Mouse (Mus musculus): ENCODE measurements around the gene Serpine1. TPM values are rescaled to one million over a fixed set of nuclear protein-coding genes. Genes with fewer than 3 reads are reported as not detected.

Gene Serpine1
- polyA plus RNA-seq, 1 experiment from 2014 or later, result 0.14 TPM

DNA sequence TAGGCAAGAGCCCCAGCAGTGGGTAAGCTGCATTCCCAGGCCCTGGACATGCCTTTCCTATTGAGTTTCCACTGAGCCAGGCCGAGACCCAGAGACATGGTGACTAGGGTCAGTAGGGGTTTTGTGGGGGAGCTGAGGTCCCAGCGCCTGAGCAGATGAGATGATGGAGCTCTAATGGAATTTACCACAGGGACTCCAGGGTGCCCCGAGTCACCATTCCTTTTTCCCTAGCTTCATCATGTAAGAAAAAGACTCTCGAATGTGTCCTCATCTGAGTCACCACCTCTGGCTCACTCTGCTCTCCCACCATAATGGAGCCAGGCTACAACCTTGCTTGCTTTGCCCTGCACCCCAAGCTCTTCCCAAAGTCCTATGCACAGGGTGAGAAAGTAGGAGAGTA is 11.0 kb upstream of the Serpine1 start:
- no peaks in the 10 kb centered on the region for H3K9me3 ChIP-seq (ENCODE audit: control insufficient read depth, low read length)
- H3K4me2 ChIP-seq (ENCODE audit: low read length), result no peak overlapping the region
- no peak overlapping the region for H3K27ac ChIP-seq (ENCODE audit: low read depth, low read length)
- no peak for ATAC-seq
- WGBS, result 87% methylated on average over 4 of the region's 4 CpGs
- no peaks in the 10 kb centered on the region for H3K4me1 ChIP-seq (ENCODE audit: control insufficient read depth, insufficient read depth, low read depth, low read length)
- H3K27me3 ChIP-seq (replicated peaks; ENCODE audit: control insufficient read depth, insufficient read depth, low read length), result no peaks in the 10 kb centered on the region
- H3K36me3 ChIP-seq (ENCODE audit: control insufficient read depth, insufficient read depth, low read length), result no peaks in the 10 kb centered on the region
- no peak overlapping the region for H3K4me3 ChIP-seq (ENCODE audit: low read length)
- no peak overlapping the region for H3K9ac ChIP-seq (ENCODE audit: low read depth, low read length)

DNA sequence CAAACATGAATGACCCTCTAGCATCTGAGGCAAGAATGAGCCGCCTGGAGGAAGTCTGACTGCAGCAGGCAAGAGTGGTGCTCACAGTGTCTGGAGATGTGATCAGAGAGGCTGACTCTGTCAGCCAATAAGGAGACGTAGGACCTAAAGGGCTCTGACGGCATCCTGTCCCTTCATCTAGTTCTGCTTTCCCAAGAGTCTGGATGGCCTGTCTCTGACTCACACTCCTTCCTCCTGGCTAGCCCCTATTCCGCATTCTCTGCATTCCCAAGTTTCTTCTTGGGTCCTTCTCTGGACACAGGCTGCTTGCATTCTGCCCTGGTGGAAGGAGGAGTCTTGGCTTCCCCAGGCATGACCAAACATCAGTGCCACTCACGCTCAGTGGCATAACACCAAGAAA is 7.8 kb upstream of the Serpine1 start:
- Histone ChIP-seq H3K4me2 (ENCODE audit: low read length) (no peak overlapping the region), H3K27me3 (replicated peaks; ENCODE audit: control insufficient read depth, insufficient read depth, low read length) (no peaks in the 10 kb centered on the region), H3K36me3 (ENCODE audit: control insufficient read depth, insufficient read depth, low read length) (no peaks in the 10 kb centered on the region), H3K4me3 (ENCODE audit: low read length) (no peak overlapping the region), H3K27ac (ENCODE audit: low read depth, low read length) (no peak overlapping the region), H3K9me3 (ENCODE audit: control insufficient read depth, low read length) (no peaks in the 10 kb centered on the region), H3K4me1 (ENCODE audit: control insufficient read depth, insufficient read depth, low read depth, low read length) (no peaks in the 10 kb centered on the region), H3K9ac (ENCODE audit: low read depth, low read length) (no peak overlapping the region)
- no peak for ATAC-seq
- WGBS, result 77% methylated on average over 5 of the region's 5 CpGs

DNA sequence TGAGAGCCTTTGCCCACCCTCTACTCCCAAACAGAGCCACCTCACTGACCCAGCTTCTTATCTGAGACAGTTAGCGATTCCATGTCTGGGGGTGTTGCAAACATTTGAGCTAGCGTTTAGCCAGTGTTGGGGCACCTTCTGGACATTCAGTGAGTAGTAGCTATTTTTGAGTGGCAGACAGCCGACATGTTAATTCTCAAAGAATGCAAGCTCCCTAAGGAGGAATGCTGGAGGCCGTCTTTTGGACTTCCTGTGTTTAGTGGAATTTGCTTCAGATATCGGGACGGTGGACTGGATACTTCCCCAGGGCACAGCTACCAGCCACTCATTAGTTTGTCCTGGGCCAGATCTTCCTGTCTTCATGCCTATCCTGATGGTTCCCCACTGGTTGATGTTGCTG is 6.5 kb upstream of the Serpine1 start:
- H3K4me1 ChIP-seq (ENCODE audit: control insufficient read depth, insufficient read depth, low read depth, low read length), result peaks cover 5% of the 10 kb centered on the region; the same call in 1 of the 2 replicates
- H3K27me3 ChIP-seq (replicated peaks; ENCODE audit: control insufficient read depth, insufficient read depth, low read length), result no peaks in the 10 kb centered on the region
- H3K36me3 ChIP-seq (ENCODE audit: control insufficient read depth, insufficient read depth, low read length), result no peaks in the 10 kb centered on the region
- no peak overlapping the region for H3K4me3 ChIP-seq (ENCODE audit: low read length)
- no peak for ATAC-seq
- 78% methylated on average over 6 of the region's 6 CpGs for WGBS
- H3K27ac ChIP-seq (ENCODE audit: low read depth, low read length), result no peak overlapping the region
- H3K9me3 ChIP-seq (ENCODE audit: control insufficient read depth, low read length), result no peaks in the 10 kb centered on the region
- no peak overlapping the region for H3K9ac ChIP-seq (ENCODE audit: low read depth, low read length)
- H3K4me2 ChIP-seq (ENCODE audit: low read length), result no peak overlapping the region

DNA sequence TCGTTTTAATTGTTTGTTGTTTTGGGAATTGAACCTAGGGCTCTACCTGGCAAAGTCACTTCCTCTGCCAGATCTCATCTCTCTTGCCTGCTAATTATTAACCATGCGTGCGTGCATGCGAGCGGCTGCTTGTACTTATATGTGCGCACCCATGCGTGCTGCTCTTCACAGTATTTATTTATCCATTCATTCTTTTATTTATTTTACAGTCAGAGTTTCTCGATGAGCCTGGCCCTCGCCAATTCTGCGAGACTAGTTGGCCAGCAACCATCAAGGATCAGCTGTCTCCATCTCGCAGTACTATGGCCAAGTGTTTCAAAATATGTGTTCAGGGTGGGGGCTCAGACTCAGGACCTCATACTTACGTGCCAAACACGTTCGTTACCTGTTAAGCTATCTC is 6.0 kb upstream of the Serpine1 start:
- no peaks in the 10 kb centered on the region for H3K27me3 ChIP-seq (replicated peaks; ENCODE audit: control insufficient read depth, insufficient read depth, low read length)
- H3K9me3 ChIP-seq (ENCODE audit: control insufficient read depth, low read length), result no peaks in the 10 kb centered on the region
- H3K4me2 ChIP-seq (ENCODE audit: low read length), result no peak overlapping the region
- H3K4me1 ChIP-seq (ENCODE audit: control insufficient read depth, insufficient read depth, low read depth, low read length), result peaks cover 5% of the 10 kb centered on the region; the same call in 1 of the 2 replicates
- no peaks in the 10 kb centered on the region for H3K36me3 ChIP-seq (ENCODE audit: control insufficient read depth, insufficient read depth, low read length)
- ATAC-seq, result no peak
- H3K9ac ChIP-seq (ENCODE audit: low read depth, low read length), result no peak overlapping the region
- whole genome bisulfite sequencing, result 85% methylated on average over 14 of the region's 14 CpGs
- no peak overlapping the region for H3K4me3 ChIP-seq (ENCODE audit: low read length)
- H3K27ac ChIP-seq (ENCODE audit: low read depth, low read length), result no peak overlapping the region

DNA sequence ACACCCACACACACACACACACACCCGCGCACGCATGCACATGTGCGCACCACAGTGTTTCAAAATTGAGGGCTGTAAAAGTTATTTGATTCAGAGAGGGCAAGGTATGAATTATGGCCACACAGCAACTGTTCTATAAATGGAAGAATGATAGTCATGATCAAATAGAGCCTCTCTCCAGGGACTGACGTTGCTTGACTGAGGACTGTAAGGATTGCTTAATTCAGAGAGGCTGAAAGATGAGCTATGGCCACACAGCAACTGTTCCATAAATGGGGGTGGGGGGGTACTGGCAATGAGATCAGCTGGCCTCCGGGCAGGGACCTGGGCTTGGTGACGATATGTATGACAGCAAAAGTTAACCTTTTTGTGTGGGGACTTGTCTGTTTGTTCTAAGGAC is 5.1 kb upstream of the Serpine1 start:
- no peak overlapping the region for H3K4me2 ChIP-seq (ENCODE audit: low read length)
- no peaks in the 10 kb centered on the region for H3K27me3 ChIP-seq (replicated peaks; ENCODE audit: control insufficient read depth, insufficient read depth, low read length)
- no peaks in the 10 kb centered on the region for H3K9me3 ChIP-seq (ENCODE audit: control insufficient read depth, low read length)
- no peak overlapping the region for H3K9ac ChIP-seq (ENCODE audit: low read depth, low read length)
- H3K27ac ChIP-seq (ENCODE audit: low read depth, low read length), result no peak overlapping the region
- peaks cover 11% of the 10 kb centered on the region for H3K4me1 ChIP-seq (ENCODE audit: control insufficient read depth, insufficient read depth, low read depth, low read length)
- 86% methylated on average over 7 of the region's 7 CpGs for WGBS
- ATAC-seq, result no peak
- H3K36me3 ChIP-seq (ENCODE audit: control insufficient read depth, insufficient read depth, low read length), result no peaks in the 10 kb centered on the region
- H3K4me3 ChIP-seq (ENCODE audit: low read length), result no peak overlapping the region

DNA sequence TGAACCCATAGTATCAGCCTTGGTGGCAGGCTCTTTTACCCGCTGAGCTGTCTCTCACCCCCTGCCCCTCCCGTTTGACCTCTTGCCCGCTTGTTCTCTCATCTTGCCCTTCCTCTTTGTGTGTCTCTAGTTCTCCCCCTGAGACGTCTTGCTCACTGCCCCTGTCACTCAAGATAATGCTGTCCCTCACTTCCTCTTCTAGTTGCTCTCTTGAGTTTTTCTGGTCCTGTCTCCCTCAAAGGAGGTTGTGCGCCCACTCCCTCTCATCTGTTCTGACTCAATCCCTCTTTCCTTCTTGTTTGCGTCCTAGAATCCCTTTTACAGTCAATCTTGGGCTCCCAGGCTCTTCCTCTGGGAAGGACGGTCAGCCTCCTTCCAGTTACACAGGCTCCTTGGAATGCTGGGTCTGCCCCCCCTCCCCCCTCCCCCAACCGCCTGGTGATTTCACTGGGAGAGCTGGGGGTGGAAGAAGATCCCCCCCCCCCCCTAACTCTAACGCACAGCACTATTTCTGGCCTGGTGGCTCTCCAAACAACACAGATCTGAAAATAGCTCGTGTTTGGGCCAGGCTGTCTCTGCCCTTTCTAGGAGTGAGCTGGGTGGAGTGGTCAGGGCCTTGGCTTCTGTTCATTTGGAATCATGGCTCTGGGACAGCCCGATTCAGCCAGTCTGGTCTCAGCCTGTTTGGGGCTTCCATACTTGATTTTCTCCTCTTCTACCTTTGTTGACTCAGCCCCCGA is 4.3 kb upstream of the Serpine1 start:
- WGBS, result 50% methylated on average over 12 of the region's 12 CpGs
- no peaks in the 10 kb centered on the region for H3K9me3 ChIP-seq (ENCODE audit: control insufficient read depth, low read length)
- no peak overlapping the region for H3K27ac ChIP-seq (ENCODE audit: low read depth, low read length)
- H3K4me2 ChIP-seq (ENCODE audit: low read length), result no peak overlapping the region
- H3K9ac ChIP-seq (ENCODE audit: low read depth, low read length), result no peak overlapping the region
- H3K36me3 ChIP-seq (ENCODE audit: control insufficient read depth, insufficient read depth, low read length), result no peaks in the 10 kb centered on the region
- H3K4me3 ChIP-seq (ENCODE audit: low read length), result no peak overlapping the region
- H3K4me1 ChIP-seq (ENCODE audit: control insufficient read depth, insufficient read depth, low read depth, low read length), result peaks cover 16% of the 10 kb centered on the region
- ATAC-seq, result no peak
- H3K27me3 ChIP-seq (replicated peaks; ENCODE audit: control insufficient read depth, insufficient read depth, low read length), result no peaks in the 10 kb centered on the region

DNA sequence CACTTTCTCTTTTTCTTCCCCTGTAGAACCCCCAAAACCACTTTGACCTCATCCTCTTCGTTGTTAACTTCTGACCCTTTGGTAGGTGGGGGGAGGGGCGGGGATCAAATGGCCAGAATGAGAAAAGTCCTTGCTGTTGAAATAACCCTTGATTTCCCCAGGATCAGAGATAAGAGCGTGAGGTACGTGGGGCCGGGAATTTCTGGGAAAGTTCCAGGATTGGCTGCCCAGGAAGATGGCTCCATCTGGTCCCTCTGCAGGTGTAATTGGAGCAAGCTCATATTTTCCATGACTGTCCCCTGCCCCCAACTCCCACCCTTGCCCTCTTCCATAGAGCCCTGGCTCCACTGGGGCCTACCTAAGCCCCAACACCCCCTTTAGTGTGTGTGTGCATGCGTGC is 3.7 kb upstream of the Serpine1 start:
- no peak overlapping the region for H3K27ac ChIP-seq (ENCODE audit: low read depth, low read length)
- WGBS, result 77% methylated on average over 6 of the region's 6 CpGs
- H3K4me3 ChIP-seq (ENCODE audit: low read length), result no peak overlapping the region

DNA sequence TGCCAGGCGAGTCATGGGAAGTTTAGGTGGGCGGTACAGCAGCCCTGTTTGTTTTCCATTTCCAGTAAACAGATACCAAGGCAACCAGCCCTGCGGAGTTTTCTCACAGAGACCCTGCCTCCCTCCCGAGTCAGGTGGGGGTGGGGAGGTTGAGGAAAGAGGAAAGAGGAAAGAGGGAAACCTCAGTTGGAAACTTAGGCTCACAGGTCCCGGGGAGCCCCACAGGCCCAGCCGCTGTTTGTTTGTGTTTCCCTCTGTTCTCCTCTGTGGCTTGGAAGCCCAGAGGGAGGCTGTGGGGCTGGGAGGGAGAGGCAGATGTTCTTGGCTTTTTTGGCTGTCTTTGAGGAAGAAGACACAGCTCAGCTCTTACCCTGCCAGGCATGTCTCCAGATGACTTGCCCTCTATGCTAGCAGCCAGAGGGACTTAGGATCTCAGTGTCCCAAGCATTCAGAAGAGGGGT is 2.2 kb upstream of the Serpine1 start:
- no peak overlapping the region for H3K4me3 ChIP-seq (ENCODE audit: low read length)
- 24% methylated on average over 6 of the region's 6 CpGs for WGBS
- H3K36me3 ChIP-seq (ENCODE audit: control insufficient read depth, insufficient read depth, low read length), result no peaks in the 10 kb centered on the region
- H3K4me2 ChIP-seq (ENCODE audit: low read length), result no peak overlapping the region
- no peak for ATAC-seq
- no peaks in the 10 kb centered on the region for H3K9me3 ChIP-seq (ENCODE audit: control insufficient read depth, low read length)
- H3K27ac ChIP-seq (ENCODE audit: low read depth, low read length), result no peak overlapping the region
- H3K4me1 ChIP-seq (ENCODE audit: control insufficient read depth, insufficient read depth, low read depth, low read length), result peaks cover 16% of the 10 kb centered on the region
- H3K9ac ChIP-seq (ENCODE audit: low read depth, low read length), result no peak overlapping the region
- no peaks in the 10 kb centered on the region for H3K27me3 ChIP-seq (replicated peaks; ENCODE audit: control insufficient read depth, insufficient read depth, low read length)

More for the DNA sequence above, 3.7 kb upstream of the Serpine1 start:
- Histone ChIP-seq H3K9me3 (ENCODE audit: control insufficient read depth, low read length) (no peaks in the 10 kb centered on the region), H3K27me3 (replicated peaks; ENCODE audit: control insufficient read depth, insufficient read depth, low read length) (no peaks in the 10 kb centered on the region), H3K4me2 (ENCODE audit: low read length) (no peak overlapping the region), H3K4me1 (ENCODE audit: control insufficient read depth, insufficient read depth, low read depth, low read length) (peaks cover 16% of the 10 kb centered on the region), H3K36me3 (ENCODE audit: control insufficient read depth, insufficient read depth, low read length) (no peaks in the 10 kb centered on the region), H3K9ac (ENCODE audit: low read depth, low read length) (no peak overlapping the region)
- no peak for ATAC-seq

DNA sequence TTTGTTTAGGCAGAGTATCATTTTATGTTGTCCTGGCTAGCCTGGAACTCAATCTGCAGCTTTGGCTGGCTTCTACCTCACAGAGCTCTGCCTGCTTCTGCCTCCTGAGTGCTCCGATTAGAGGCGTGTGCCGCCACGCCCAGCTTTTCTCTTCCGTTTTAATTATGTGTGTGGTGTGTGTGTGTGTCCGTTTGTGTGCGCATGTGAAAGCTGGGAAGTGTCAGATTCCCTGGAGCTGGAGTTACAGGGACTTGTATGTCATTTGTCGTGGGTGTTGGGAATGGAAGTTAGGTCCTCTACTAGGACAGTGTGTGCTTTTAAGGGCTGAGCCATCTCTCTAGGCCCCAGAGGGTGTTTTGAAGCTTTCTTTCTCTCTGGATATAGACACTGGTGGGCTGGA is 1.1 kb upstream of the Serpine1 start:
- no peak overlapping the region for H3K9ac ChIP-seq (ENCODE audit: low read depth, low read length)
- H3K4me1 ChIP-seq (ENCODE audit: control insufficient read depth, insufficient read depth, low read depth, low read length), result peaks cover 16% of the 10 kb centered on the region
- no peak overlapping the region for H3K4me3 ChIP-seq (ENCODE audit: low read length)
- WGBS, result 95% methylated on average over 8 of the region's 8 CpGs
- H3K9me3 ChIP-seq (ENCODE audit: control insufficient read depth, low read length), result no peaks in the 10 kb centered on the region
- no peak overlapping the region for H3K4me2 ChIP-seq (ENCODE audit: low read length)
- no peaks in the 10 kb centered on the region for H3K36me3 ChIP-seq (ENCODE audit: control insufficient read depth, insufficient read depth, low read length)
- no peak for ATAC-seq
- H3K27ac ChIP-seq (ENCODE audit: low read depth, low read length), result no peak overlapping the region
- no peaks in the 10 kb centered on the region for H3K27me3 ChIP-seq (replicated peaks; ENCODE audit: control insufficient read depth, insufficient read depth, low read length)
